Mouse (Mus musculus): ENCODE measurements around the gene Bmp7.
A peak's percentile ranks its signal among the peaks of the same experiment; 100 is the strongest.

The Bmp7 gene

DNA sequence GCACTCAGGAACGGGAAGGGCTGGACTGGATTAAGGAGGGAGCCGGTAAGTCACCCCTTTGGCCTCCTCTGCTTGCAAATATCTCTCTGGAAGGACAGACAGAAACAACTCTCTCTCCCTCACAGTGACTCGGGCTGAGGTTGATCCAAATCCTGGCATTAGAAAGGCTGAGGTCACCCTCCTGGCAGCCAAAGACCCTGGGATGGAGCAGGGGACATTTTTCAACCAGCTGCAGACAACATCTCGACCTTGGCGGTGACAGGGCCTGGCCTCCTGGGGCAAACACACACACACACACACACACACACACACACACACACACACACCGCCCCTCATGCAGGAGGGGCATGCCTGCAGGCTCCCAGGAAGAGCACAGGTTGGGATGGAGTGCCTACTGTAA lies 29.0 kb downstream of the Bmp7 start:
- no peak for DNase-seq (ENCODE audit: low spot score in 2 of 2)

DNA sequence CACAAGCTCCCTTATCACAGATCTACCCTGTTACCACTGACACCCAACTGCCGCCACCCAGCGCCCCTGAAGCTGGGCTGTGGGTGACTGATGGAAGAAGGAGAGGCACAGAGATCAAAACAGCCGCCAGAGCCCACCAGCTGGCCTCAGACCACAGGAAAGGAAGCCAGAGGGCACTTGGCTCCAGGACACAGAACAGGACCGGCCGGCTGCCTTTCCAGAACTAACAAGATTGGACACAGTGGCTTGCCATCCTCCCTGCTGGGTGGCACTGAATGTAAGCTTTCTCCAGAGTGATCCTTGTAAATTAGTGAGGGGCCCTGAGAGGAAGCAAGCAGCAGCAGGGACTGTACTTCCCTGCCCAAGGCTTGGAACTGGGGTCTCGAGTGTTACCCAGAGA lies 30.7 kb downstream of the Bmp7 start:
- DNase-seq (ENCODE audit: low spot score in 2 of 2) = no peak

DNA sequence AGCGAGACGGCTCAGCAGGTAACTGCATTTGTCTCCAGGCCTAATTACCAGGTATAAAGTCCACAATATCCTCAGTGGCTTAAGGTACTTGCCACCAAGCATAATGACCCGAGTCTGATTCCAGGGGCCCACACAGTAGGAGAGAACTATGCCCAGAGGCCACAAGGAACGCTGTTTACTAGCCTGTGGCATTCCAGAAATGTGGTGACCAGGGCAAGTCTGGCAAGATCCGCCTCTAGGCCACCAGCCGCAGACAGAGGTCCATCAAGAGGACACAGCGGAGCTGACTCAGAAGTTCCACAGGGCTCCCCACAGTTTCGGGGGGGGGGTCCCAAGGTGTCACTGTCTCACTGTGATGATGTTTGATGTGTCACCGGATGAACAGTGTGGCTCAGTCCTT lies 34.0 kb downstream of the Bmp7 start:
- DNase-seq (ENCODE audit: low spot score in 2 of 2) = no peak

DNA sequence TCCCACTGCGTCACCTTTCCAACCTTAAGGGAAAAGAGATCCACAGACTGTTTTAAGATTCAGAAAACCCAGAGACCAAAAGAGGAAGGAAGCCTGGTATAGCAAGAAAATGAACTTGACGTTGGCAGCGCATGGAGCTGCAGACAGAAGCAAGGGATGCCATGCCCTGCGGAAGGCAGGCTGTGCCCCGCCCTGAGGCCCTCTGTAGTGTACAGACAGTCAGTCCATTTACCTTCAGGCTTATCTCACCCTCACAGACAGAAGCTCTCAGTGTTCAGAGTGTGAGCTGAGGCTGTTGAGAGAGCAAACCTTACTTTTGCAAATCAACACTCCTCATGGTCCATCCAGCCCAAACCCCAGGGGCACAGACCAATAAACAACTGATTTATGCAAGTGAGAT lies 35.1 kb downstream of the Bmp7 start:
- DNase-seq (ENCODE audit: low spot score in 2 of 2) = no peak

DNA sequence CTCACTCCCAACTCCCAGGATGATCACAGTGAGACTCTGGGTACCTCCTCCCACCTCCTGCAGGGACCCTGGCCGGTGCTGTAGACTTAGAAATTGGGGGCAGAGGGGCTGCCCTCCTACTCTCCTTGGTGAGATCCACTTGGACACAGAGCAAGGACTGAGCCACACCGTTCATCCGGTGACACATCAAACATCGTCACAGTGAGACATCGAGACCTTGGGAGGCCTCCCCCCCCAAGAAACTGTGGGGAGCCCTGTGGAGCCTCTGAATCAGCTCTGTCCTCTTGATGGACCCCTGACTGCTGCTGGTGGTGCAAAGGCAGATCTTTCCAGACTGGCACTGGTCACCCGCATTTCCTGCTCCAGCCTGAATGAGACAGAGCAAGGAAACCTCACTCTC lies 35.5 kb downstream of the Bmp7 start:
- DNase-seq (ENCODE audit: low spot score in 2 of 2) = no peak

DNA sequence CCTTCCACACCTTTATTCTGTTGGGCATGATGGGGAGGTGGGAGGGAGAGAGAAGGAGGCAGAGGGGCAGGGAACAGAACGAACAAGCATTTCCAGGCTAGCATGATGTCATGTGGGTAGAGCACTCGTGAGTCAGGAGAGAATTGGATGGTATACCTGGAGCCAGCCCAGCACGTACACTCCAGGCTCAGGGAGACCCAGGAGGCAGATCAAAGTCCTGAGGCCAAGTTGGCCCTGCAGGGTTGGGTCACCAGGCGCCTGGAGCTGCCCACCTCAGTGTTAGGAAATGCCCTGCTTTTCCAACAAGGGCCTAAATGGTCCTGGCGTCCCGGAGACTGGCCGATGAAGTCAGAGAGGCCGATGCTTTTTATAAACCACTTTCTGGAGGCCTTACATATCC lies 36.6 kb downstream of the Bmp7 start:
- no peak for DNase-seq (ENCODE audit: low spot score in 2 of 2)

DNA sequence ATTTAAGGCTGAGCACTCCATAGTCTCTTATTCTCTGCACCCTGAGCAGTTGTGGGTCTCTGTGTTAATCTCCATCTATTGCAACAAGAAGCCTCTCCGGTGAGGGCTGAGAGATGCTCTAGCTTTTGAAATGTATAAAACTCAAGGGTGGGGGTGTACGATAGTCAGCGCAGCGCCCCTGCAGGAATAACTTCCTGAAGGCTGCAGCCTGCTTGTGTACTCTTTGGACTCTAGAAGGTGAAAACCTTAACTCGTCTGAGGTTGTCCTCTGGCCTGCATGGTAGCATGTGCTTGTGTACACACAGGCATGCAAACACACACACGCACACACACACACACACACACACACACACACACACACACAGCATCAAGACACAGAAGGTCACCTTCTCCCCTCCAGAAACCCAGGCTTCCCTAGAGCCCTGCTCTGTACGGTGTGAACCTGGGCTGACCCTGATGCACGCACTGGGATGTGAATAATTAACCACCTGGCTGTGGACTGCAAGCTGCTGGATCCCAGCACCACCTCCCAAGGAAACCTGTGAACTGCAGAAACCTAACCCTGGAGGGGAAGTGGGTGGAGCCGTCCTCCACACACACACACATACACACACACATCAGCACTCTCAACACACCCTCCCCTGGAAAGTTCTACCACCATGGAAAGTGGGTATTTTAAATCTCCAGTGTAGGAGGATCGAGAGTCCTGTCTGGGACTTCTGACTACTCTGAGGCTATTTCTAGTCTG lies 39.0 kb downstream of the Bmp7 start:
- DNase-seq (ENCODE audit: low spot score in 2 of 2) = no peak

DNA sequence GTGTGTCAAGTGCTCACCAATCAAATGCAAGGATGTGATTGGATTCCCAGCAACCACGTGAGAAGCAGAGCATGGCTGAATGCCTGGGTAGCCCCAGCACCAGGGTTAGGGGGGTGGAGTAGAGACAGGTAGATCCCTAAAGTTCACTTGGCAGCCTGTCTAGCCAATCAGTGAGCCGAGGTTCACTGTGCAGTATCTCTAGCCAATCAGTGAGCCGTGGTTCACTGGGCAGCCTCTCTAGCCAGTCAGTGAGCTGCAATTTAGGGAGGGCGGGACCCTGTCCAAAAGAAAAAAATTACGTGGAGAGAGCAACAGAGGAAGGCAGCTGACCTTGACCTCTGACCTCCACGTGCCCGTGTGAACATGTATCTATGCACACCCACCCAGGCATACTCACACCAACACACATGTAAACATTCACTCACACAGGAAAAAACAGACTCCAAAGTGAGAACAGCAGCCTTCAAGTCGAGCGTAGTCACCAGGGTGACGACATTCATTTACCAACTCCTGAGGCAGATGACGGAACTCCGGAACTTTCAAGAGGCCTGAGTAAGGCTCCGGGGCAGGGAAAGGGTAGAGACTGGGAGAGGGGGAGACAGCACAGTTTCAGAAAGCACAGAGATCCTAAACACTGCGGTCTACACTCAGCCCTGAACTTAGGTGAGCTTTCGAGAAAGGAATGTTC lies 50.2 kb downstream of the Bmp7 start:
- no peak for DNase-seq (ENCODE audit: low spot score in 2 of 2)

DNA sequence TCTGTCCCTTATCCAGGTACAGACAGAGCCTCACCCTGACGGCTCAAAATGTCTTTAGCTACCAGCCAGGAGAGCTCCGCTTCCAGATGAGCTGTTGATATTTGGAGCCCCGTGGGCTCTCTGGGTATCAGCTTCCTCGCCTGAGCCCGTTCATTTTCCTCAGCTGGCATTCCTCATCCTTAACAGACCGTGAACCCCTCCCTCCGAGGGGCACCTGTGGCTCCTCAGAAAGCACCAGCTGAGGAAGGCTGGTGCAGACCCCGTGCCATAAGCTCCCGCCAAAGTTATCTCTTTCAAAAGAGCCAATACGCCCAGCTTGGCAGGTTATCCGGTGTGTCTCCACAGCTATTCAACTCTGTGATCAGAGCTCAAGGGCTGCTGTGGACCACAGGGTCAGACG lies 50.9 kb downstream of the Bmp7 start:
- DNase-seq (ENCODE audit: low spot score in 2 of 2) = no peak

DNA sequence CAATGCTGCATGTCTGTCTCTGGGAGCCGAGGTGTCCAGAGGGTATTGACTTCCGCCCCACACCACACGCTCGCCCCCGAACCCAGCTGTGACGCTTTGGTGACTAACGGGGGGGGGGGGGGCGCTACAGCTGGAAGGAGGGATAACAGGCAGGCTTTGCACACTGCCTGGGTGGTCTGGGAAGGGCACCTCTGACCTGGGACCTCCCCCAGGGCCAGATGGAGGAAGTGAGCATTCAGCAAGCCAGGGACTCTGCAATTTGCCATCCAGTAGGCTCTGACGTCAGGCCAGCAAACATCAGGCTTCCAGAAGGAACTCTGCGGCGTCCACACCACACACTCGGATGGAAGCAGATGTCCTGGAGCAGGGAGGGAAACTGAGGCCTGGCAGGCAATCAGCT lies 52.0 kb downstream of the Bmp7 start:
- no peak for DNase-seq (ENCODE audit: low spot score in 2 of 2)

DNA sequence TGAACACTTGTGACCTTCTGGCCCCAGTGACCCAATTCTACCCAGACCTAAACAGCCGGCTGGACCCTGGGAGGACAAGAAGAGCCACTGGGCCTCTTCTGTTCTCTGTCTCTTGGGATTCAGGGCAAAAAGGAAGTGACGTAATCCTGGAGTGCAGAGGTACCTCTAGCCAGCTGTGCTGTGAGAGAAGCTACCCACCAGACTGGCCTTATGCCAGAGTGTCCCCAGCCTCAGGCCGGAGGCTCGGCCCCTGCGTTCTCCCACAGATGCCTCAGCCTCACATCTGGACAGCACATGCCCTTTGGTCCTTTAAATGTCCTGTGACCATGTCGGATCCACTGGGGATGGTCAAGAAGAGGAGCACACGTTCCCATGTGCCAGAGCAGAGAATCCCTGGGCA lies 54.3 kb downstream of the Bmp7 start:
- no peak for DNase-seq (ENCODE audit: low spot score in 2 of 2)

DNA sequence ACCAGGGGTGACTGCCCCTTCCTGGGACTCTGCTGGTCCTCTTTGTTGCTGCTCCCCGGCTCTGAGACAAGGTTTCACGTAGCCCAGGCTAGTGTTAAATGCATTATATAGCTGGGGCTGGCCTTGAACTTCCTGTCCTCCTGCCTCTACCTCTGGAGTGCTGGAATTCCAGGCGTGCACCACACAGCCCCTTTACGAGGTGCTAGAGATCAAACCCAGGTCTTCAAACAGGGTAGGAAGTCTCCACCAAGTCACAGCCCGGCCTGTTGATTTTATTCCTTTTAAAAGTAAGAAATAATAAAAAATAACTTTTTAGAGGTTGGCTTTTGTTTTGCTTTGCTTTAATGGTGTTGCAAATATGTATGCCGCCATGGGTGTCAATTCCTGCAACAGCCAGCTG lies 55.5 kb downstream of the Bmp7 start:
- DNase-seq (ENCODE audit: low spot score in 2 of 2) = no peak

DNA sequence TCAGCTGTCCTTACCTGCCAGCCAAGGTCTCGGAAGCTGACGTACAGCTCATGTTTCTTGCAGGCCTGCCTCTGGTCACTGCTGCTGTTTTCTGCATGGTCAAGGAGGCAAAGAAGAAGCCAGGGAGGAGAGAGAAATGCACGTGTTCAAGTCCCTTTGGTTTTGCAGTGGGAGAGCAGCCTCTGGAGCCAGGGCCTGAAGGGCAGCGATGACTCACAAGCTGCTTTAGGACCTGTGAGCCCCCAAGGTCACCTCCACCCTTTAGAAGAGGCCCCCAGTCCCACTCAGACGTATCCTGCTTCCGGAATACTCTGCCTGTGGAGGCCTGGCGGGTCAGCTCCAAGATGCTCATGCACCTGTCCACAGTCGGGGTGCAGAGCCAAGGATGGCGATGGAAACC lies 64.9 kb downstream of the Bmp7 start:
- no peak for DNase-seq (ENCODE audit: low spot score in 2 of 2)

DNA sequence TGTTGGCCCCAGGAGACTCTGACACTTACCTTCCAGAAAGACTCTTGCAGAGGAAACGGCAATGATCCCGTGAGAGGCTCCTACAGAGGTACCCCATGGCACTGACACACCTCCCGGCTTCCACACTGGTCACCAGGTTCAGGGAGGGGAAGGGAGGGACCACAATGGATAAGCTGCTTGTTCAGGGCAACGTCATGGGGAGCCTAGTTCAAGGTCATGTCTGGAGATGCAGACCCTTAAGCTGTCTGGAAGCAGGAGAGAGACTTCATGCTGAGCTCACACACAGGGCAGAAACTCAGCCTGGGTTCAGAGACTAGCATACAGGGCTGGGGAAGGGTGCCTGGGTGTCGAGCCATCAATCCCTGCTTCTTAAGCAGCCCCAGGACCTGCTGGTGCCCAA lies 73.8 kb downstream of the Bmp7 start:
- DNase-seq (ENCODE audit: low spot score in 2 of 2) = no peak

DNA sequence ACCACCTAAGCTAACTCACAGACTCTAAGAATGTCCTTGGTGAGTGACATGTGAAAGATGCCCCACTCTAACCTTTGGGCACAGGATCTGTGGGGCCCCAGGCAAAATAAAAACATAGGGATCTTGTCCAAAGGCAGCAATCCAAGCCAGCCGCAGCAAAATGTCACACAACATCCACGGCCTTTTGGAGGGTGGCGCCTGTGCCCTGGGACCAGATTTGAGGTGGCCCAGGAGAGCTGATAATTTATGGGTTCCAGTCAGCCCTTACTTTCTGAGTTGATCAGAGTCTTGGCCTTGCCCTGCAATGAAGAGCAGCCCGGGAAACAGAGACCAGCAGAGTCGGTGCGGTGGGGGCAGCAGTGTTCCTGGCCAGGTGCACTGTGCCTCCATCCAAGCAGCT lies 75.0 kb downstream of the Bmp7 start:
- DNase-seq (ENCODE audit: low spot score in 2 of 2) = no peak

DNA sequence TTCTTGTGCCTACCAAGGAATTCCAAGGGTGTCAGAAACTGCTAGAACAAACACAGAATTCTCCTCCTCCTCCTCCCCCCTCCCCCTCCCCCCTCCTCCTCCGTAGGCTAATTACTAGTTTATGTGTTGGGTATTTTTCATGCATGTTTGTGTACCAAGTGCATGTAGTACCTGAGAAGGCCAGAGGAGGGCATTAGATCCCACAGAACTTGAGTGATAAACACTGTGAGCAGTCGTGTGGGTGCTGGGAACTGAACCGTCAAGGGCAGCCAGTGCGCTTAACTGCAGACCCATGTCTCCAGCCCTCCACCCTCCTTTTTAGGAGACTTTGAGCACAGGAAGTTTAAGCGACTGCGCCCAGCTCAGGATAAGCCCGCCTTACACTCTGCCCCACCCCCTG lies 75.6 kb downstream of the Bmp7 start:
- DNase-seq (ENCODE audit: low spot score in 2 of 2) = no peak

DNA sequence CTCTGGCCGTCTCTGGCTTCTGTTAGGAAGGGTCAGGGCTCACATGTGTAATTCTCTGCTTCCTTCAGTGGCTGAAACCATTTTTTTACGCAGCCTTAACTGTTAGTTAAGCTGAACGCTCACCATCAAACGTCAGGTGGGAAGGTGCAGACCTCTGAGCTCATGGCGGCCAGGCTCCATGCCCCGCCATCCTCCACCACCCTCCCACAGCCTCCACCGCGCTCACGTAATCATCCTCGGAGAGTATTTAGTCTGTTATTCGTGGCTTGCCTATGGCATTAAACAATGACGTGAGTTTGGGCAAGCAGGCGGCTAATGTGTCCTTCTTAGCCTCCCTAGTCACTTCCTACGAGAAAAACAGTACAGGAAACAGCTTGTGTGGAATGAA lies 76.7 kb downstream of the Bmp7 start:
- no peak for DNase-seq (ENCODE audit: low spot score in 2 of 2)

DNA sequence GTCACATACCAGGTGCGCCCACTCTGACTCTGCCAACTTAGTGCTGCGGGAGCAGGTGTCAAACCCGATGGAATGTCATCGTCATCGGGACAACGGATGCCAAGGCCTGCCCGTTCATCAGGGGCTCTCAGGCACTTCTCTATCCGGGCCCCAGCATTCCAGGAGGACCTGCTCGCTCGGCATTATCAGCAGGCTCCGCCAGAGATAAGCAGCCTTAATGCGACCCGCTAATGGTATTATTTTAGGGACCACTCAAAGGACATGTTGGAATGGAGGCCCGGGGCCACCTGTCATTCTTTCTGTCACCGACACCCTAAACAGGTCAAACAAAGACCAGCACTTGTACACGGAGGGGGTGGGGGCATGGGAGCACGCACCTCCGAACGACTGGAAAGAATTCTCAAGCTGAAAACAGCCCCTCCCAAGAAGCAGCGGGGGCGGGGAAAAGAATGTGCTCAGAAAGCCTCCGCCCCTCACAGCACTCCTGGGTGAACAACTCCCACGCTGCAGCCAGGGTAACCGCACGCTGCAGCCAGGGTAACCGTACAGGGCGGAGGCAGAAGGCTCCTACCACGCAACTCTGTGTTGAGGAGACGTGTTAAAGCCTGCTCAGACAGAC lies 77.2 kb downstream of the Bmp7 start:
- DNase-seq (ENCODE audit: low spot score in 2 of 2) = no peak

DNA sequence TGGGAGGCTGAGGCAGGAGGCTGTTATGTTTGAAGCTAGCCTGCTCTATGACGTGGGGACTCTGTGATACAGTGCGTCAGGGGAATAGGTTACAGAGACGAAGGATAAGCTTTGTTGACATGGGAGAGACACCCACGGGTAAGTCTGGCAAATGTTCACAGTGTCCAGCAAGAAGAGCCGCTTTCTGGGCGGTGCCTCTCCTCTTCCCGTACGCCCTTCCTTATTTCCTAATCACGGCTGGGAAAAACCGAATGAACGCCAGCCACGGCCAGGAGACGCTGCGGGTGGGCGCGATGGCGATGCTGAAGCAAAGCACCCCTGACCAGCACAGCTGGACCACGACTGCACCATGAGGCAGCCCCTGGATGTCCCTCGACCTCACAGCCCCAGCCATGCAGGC lies 77.7 kb downstream of the Bmp7 start:
- DNase-seq (ENCODE audit: low spot score in 2 of 2) = no peak

DNA sequence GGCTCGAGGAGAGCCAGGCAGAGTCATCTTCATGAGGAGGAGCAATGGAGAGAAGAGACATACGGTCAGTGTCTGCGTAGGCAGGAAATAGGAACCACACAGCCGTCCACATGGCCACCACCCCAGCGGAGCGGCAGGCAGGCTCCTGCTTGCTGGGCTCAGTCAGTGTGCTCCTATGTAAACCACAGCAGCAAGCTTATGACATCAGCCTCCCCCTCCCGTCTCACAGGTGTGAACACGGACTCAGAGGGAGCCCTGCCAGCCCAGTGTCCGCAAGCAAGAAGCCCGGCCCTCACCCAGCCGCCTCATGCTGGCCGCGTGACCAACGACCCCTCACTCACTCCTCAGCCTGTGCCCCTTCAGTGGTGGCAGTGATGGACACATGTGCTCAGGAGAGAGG lies 78.5 kb downstream of the Bmp7 start:
- peak; percentile 10 to 23 for DNase-seq (ENCODE audit: low spot score in 2 of 2)

DNA sequence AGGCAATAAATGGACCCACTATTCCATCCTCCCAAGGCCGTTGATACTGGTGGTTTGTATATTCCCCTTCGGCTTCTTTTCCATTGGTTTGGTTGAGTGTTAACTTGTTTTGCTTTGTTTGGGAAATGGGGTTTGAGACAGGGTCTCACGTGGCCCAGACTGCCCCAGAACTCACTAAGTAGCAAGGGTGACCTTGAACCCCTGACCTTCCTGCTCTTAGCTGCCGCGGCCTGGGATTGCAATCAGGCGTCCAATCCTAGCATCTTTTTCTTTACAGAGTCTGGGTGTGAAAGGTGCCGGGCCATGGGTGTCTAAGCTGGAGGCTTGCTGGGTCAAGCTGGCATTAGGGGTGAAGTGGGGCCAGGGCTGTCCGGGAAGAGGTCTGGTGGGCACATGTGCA lies 79.5 kb downstream of the Bmp7 start:
- no peak for DNase-seq (ENCODE audit: low spot score in 2 of 2)

DNA sequence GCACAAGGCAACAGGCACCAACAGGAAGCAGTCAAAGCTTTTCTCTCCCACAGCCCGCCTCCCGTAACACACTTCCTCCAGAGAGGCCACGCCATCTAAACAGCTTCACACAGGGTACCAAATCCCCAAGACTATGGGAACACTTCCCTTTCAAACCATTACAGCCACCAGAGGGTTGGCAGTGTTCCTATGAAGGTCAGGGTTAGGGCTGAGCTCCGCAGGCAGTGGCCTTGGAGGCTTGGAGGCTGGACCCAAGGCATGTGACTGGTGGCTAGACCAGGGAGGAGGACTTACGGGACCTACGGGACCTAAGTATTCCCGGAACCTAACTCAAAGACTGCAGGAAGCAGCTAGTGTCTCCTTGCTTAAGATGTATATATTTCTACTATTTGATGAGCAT lies 80.0 kb downstream of the Bmp7 start:
- no peak for DNase-seq (ENCODE audit: low spot score in 2 of 2)

DNA sequence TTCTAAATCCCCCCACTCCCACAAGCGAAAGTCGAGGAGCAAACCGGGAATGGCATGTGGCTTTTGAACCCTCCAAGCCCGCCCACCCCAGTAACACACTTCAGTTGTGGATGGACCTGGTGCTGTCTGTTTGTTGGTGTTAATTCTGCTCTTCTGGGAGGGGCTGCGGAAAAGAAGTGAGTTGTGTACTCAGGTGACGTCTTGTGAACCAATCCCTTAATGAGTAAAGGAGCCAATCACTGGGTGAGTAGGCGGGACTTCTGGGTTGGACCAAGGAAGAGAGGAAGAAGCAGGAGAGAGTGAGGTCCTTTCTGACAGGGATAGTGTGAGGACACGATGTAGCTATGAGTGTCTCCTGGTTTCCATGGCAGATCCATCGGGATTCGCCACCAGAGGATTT lies 83.1 kb downstream of the Bmp7 start:
- no peak for DNase-seq (ENCODE audit: low spot score in 2 of 2)

Data from natural killer cell, adult 2 months (primary cell).